Mouse (Mus musculus): ENCODE results near the gene Stk32b. TPM values are rescaled to one million over a fixed set of nuclear protein-coding genes. Genes with fewer than 3 reads are reported as not detected.

The Stk32b gene
- total RNA-seq, 2 experiments from 2014 or later, result not detected

GRCm38 (mm10) chr5:37670781-37671180, 46.2 kb downstream of the Stk32b start:
- no peak for ATAC-seq (replicated peaks; ENCODE audit: low FRiP score, poor library complexity, severe bottlenecking)

- no peak for ATAC-seq (replicated peaks; ENCODE audit: low FRiP score, poor library complexity, severe bottlenecking)
Observed at GRCm38 (mm10) chr5:37664962-37665361, 52.0 kb downstream of the Stk32b start.

- no peak for ATAC-seq (replicated peaks; ENCODE audit: low FRiP score, poor library complexity, severe bottlenecking)
Observed at GRCm38 (mm10) chr5:37659177-37659576, 57.8 kb downstream of the Stk32b start.

GRCm38 (mm10) chr5:37657741-37658140, 59.2 kb downstream of the Stk32b start:
- no peak for ATAC-seq (replicated peaks; ENCODE audit: low FRiP score, poor library complexity, severe bottlenecking)

- ATAC-seq (replicated peaks; ENCODE audit: low FRiP score, poor library complexity, severe bottlenecking), result no peak
Observed at GRCm38 (mm10) chr5:37655208-37655607, 61.8 kb downstream of the Stk32b start.

- no peak for ATAC-seq (replicated peaks; ENCODE audit: low FRiP score, poor library complexity, severe bottlenecking)
Observed at GRCm38 (mm10) chr5:37650681-37651211, 66.2 kb downstream of the Stk32b start.

GRCm38 (mm10) chr5:37650089-37650601, 66.8 kb downstream of the Stk32b start:
- no peak for ATAC-seq (replicated peaks; ENCODE audit: low FRiP score, poor library complexity, severe bottlenecking)

- no peak for ATAC-seq (replicated peaks; ENCODE audit: low FRiP score, poor library complexity, severe bottlenecking)
Observed at GRCm38 (mm10) chr5:37644082-37644481, 72.9 kb downstream of the Stk32b start.

- no peak for ATAC-seq (replicated peaks; ENCODE audit: low FRiP score, poor library complexity, severe bottlenecking)
Observed at GRCm38 (mm10) chr5:37642486-37642885, 74.5 kb downstream of the Stk32b start.

GRCm38 (mm10) chr5:37634791-37635190, 82.2 kb downstream of the Stk32b start:
- no peak for ATAC-seq (replicated peaks; ENCODE audit: low FRiP score, poor library complexity, severe bottlenecking)

GRCm38 (mm10) chr5:37627437-37628163, 89.4 kb downstream of the Stk32b start:
- ATAC-seq (replicated peaks; ENCODE audit: low FRiP score, poor library complexity, severe bottlenecking), result no peak

- ATAC-seq (replicated peaks; ENCODE audit: low FRiP score, poor library complexity, severe bottlenecking), result no peak
Observed at GRCm38 (mm10) chr5:37611874-37612273, 105.1 kb downstream of the Stk32b start.

GRCm38 (mm10) chr5:37599566-37599965, 117.4 kb downstream of the Stk32b start:
- ATAC-seq (replicated peaks; ENCODE audit: low FRiP score, poor library complexity, severe bottlenecking), result no peak

GRCm38 (mm10) chr5:37598271-37598670, 118.7 kb downstream of the Stk32b start:
- no peak for ATAC-seq (replicated peaks; ENCODE audit: low FRiP score, poor library complexity, severe bottlenecking)

GRCm38 (mm10) chr5:37592411-37592810, 124.6 kb downstream of the Stk32b start:
- ATAC-seq (replicated peaks; ENCODE audit: low FRiP score, poor library complexity, severe bottlenecking), result no peak

- no peak for ATAC-seq (replicated peaks; ENCODE audit: low FRiP score, poor library complexity, severe bottlenecking)
Observed at GRCm38 (mm10) chr5:37587861-37588260, 129.1 kb downstream of the Stk32b start.

GRCm38 (mm10) chr5:37586071-37586470, 130.9 kb downstream of the Stk32b start:
- ATAC-seq (replicated peaks; ENCODE audit: low FRiP score, poor library complexity, severe bottlenecking), result no peak

GRCm38 (mm10) chr5:37575427-37575826, 141.5 kb downstream of the Stk32b start:
- no peak for ATAC-seq (replicated peaks; ENCODE audit: low FRiP score, poor library complexity, severe bottlenecking)

GRCm38 (mm10) chr5:37557274-37557815, 159.6 kb downstream of the Stk32b start:
- ATAC-seq (replicated peaks; ENCODE audit: low FRiP score, poor library complexity, severe bottlenecking), result no peak

GRCm38 (mm10) chr5:37554231-37554630, 162.7 kb downstream of the Stk32b start:
- no peak for ATAC-seq (replicated peaks; ENCODE audit: low FRiP score, poor library complexity, severe bottlenecking)

- ATAC-seq (replicated peaks; ENCODE audit: low FRiP score, poor library complexity, severe bottlenecking), result no peak
Observed at GRCm38 (mm10) chr5:37551649-37552048, 165.3 kb downstream of the Stk32b start.

Data from erythroid progenitor cell, adult 5-6 weeks (primary cell).